Mouse (Mus musculus): ENCODE results near the gene 2210016L21Rik. TPM values are rescaled to one million over a fixed set of nuclear protein-coding genes. Genes with fewer than 3 reads are reported as not detected.

2210016L21Rik gene
- total RNA-seq, 1 experiment from 2014 or later: 17.3 TPM

GRCm38 (mm10) chr5:114973131-114973530, 31.2 kb downstream of the 2210016L21Rik start:
- no peak for ATAC-seq (replicated peaks; ENCODE audit: low read depth, poor library complexity, severe bottlenecking)

- ATAC-seq (replicated peaks; ENCODE audit: low read depth, poor library complexity, severe bottlenecking): no peak
Observed at GRCm38 (mm10) chr5:114976935-114977334, 35.0 kb downstream of the 2210016L21Rik start.

- no peak for ATAC-seq (replicated peaks; ENCODE audit: low read depth, poor library complexity, severe bottlenecking)
Observed at GRCm38 (mm10) chr5:114978473-114978872, 36.5 kb downstream of the 2210016L21Rik start.

- ATAC-seq (replicated peaks; ENCODE audit: low read depth, poor library complexity, severe bottlenecking): peak; percentile 39
Observed at GRCm38 (mm10) chr5:114978888-114979249, 36.9 kb downstream of the 2210016L21Rik start.

GRCm38 (mm10) chr5:114979250-114980121, 37.5 kb downstream of the 2210016L21Rik start:
- peak; percentile 77 for ATAC-seq (replicated peaks; ENCODE audit: low read depth, poor library complexity, severe bottlenecking)

- ATAC-seq (replicated peaks; ENCODE audit: low read depth, poor library complexity, severe bottlenecking): no peak
Observed at GRCm38 (mm10) chr5:114980122-114980748, 38.3 kb downstream of the 2210016L21Rik start.

- no peak for ATAC-seq (replicated peaks; ENCODE audit: low read depth, poor library complexity, severe bottlenecking)
Observed at GRCm38 (mm10) chr5:114982001-114982400, 40.0 kb downstream of the 2210016L21Rik start.

GRCm38 (mm10) chr5:114985074-114985473, 43.1 kb downstream of the 2210016L21Rik start:
- no peak for ATAC-seq (replicated peaks; ENCODE audit: low read depth, poor library complexity, severe bottlenecking)

- peak; percentile 50; the same call in 1 of the 2 replicates for ATAC-seq (replicated peaks; ENCODE audit: low read depth, poor library complexity, severe bottlenecking)
Observed at GRCm38 (mm10) chr5:114996447-114996846, 54.5 kb downstream of the 2210016L21Rik start.

- no peak for ATAC-seq (replicated peaks; ENCODE audit: low read depth, poor library complexity, severe bottlenecking)
Observed at GRCm38 (mm10) chr5:114997327-114997726, 55.4 kb downstream of the 2210016L21Rik start.

Other genes starting within 250 kb of the 2210016L21Rik start
- 9.7 and 12.3 TPM in 2 replicates for gene Tchp, start 234.4 kb upstream of the 2210016L21Rik start, total RNA-seq (2017)
- 365 and 466 TPM in 2 replicates for gene Ankrd13a, start 167.5 kb upstream of the 2210016L21Rik start, total RNA-seq (2017)
- gene Git2, start 166.6 kb upstream of the 2210016L21Rik start, total RNA-seq (2017): 80.9 and 86.3 TPM in 2 replicates
- gene 1500011B03Rik, start 118.7 kb upstream of the 2210016L21Rik start, total RNA-seq (2017): 59.4 and 74.8 TPM in 2 replicates
- gene 4930519G04Rik, start 88.5 kb upstream of the 2210016L21Rik start, total RNA-seq (2017): not detected in 2 replicates
- gene Gm9936, start 83.5 kb upstream of the 2210016L21Rik start, total RNA-seq (2017): not detected in 2 replicates
- 9.4 and 10.8 TPM in 2 replicates for gene Oasl2, start 45.2 kb upstream of the 2210016L21Rik start, total RNA-seq (2017)
- gene Oasl1, start 18.9 kb upstream of the 2210016L21Rik start, total RNA-seq (2017): 3.3 and 4.3 TPM in 2 replicates
- gene Hnf1a, start 28.9 kb downstream of the 2210016L21Rik start, total RNA-seq (2017): not detected in 2 replicates
- 30.9 and 34.4 TPM in 2 replicates for gene Sppl3, start 69.0 kb downstream of the 2210016L21Rik start, total RNA-seq (2017)
- 1.2 TPM in 1 of 2 replicates, not detected in the other for gene Gm10401, start 156.1 kb downstream of the 2210016L21Rik start, total RNA-seq (2017)
- 19.5 and 32.2 TPM in 2 replicates for gene Acads, start 177.2 kb downstream of the 2210016L21Rik start, total RNA-seq (2017)
- 11.1 and 14.7 TPM in 2 replicates for gene Unc119b, start 192.8 kb downstream of the 2210016L21Rik start, total RNA-seq (2017)
- gene Mlec, start 216.0 kb downstream of the 2210016L21Rik start, total RNA-seq (2017): 186 and 210 TPM in 2 replicates